Mouse (Mus musculus) left cerebral cortex, adult 9 months (tissue): ENCODE measurements around the gene Hsfy2.

Experiments used
- DNase-seq, 2 experiments: peaks; one replicate each; pipeline ENCODE4 v3.0.0; 2022; ENCODE audit warnings: low spot score in 2 of 2

Gene Hsfy2

DNA sequence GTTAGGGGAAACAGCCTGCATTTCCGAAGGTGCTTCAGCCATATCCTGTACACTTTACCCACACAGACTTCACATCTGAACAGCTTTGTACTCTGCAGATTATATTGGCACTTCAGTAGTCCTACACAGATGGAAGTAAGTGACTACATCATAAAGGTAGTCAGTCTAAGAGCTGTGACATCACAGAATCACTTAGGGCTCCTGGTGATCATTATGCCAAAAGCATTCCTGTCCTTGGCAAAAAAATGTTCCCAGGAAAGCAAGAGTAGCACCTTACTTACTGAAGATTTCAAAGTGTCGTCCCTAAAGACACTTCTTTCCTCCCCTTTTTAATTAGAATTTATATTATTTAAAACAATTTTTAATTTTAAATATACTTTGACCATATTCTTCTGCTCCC is at the start of gene Hsfy2:
TSS of gene Hsfy2 (minus strand) at position 101 of the 400 bp plus-strand sequence.
- no peak for DNase-seq

DNA sequence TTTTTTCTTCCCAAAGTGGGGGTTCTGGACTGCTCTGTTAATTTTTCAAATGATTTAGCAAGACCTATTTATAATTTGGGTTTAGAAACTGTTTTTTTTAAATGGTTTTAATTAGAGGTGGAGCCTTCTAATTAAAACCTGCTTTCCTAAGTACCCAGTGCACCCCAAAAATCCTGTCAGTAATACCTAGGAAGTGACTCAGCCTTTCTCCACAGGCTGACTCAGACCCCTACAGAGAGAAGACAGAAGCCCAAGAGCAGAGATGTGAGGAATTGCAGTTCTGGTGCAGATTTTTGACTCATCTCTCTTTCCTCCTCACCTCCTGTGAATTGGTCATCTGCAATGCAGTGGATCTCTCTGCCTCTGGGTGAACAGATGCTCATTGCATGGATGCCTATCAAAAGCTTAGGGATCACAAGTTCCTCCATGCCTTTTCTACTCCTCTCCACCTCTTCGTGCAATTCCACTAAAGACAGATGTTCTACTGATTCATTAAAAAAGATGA is 47.9 kb upstream of the Hsfy2 start:
- DNase-seq = no peak

DNA sequence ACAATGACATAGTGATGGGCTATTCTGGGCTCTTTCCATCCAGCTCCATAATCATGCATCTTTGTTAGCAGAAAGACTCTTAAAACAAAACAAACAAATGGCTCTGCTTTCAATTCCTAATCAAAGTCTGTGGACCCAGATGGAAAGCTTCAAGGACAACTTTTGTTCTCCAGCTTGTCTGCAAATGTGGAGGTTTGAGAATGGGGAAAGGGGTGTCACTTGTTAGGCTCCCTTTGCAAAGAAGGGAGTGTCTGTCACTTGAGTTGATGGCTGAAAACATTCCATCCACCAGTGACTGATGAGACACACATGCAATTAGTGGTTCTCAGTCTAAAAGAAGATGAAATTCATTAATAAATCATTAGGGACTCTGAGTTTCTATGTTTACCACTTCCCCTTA is 47.3 kb upstream of the Hsfy2 start:
- no peak for DNase-seq

DNA sequence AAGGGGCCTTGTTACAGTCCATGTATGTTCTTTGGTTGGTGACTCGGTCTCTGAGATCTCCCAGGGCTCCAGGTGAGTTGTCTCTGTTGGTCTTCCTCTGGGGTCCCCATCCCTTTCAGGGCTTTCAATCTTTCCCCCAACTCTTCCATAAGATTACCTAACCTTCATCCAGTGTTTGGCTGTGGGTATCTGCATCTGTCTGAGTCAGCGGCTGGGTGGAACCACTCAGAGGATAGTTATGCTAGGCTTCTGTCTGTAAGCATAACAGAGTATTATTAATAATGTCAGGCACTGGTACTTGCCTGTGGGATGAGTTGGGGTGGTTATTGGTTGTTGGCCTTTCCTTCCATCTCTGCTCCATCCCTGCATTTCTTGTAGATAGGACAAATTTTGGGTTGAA is 44.0 kb upstream of the Hsfy2 start:
- DNase-seq = no peak

DNA sequence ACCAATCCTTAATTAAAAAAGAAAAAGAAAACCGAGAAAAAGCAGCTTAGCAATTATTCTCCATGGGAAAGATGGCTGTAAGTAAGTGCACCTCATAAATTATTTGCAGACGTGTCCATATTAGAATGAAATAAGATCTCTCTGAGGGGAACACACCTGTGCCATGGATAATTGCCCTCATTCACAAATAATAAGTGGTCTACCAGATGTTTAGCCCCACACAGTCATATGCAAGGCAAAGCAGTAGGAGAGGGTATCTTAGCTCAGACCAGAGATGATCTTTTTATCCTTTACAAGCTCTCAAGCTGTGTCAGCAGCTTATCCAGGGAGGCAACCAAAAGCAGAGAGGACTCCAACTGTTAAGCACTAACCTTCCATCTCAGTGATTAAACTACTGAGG is 38.0 kb upstream of the Hsfy2 start:
- no peak for DNase-seq

DNA sequence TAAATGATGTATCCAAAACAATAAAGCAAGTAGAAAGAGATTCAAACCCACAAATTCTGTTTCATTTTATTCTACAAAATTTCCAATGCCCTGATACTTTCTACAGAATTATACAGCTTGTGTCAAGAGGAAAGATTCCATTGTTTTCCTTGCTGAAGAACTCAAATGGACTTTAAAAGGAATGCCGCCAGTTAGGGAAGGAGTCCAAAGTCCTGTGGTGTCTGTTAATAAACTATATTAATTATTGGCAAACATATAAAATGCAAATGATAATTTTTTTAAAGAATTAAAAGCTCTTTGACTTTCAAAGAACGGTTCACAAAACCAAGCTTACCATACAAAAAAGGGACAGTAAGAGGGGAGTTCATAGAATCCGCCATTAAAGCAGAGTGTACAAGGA is 37.4 kb upstream of the Hsfy2 start:
- no peak for DNase-seq

DNA sequence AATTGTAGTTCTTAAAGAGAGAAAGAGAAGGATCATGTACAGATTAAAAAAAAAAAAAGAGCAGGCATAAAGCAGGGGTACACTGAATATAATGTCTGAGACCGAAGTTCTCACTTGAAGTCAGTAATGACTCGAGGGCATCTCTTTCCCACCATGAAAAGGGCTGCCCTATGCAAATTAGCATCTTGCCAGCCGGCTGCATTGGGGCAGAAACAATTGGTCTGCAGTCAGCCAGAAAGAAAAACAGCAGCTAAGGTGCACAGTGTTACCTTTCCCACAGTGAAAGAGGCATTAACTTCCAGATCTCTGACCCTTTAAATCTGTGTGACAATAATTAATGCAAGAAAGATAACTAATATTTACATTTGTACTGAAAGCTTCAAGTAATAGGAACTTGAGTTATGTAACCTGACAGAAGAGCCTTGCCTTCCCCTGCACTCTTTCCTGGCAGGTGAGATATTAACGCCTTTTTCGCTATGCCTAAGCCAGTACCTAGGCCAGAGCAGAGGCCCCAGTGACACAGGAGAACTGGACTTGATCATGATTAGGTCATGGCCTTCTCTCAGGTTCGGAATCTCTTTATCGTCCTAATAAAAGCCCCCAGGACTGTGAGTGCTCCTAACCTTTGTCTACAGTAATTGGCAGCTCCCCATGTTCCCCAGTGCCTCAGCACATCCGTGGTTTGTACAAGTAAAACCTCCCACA is 34.2 kb upstream of the Hsfy2 start:
- no peak for DNase-seq

DNA sequence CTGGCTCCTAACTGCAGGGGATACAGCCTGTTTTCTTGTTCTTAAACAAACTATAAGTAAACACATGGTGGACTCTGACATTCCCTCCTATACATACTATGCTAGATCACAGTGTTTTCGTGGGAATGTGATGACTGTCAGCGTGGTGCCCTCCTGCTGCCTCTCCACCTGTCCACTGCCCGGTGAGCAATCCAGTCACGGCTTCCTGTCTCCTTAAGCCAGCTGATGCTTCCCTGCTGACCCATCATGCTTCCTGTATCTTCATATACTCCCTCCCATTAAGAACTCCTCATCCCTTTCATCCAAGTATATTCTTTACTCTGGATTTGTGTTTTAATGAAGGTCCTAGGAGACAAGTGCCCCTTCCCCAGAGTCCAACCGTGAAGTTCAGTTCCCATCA is 33.3 kb upstream of the Hsfy2 start:
- no peak for DNase-seq

DNA sequence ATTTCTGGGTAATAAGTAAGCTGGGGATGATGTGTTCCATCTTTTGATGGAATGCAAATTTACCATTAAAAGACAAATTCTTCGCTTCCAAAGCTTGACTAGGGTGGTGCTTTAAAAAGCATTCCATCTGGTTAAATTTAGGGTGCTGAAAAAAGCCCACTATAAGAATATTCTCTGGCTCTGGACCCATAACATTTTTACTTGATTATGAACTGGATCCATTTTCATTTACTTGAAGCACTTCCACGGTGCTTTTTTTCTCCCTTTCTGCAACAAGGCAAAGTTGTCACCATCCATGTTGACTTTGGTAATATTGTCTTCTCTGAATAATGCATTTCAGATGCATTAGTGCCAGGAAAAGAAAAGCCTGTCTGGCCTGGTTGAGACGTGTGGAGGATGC is 27.4 kb upstream of the Hsfy2 start:
- DNase-seq = peak in 1 of 2 experiments; percentile 11

DNA sequence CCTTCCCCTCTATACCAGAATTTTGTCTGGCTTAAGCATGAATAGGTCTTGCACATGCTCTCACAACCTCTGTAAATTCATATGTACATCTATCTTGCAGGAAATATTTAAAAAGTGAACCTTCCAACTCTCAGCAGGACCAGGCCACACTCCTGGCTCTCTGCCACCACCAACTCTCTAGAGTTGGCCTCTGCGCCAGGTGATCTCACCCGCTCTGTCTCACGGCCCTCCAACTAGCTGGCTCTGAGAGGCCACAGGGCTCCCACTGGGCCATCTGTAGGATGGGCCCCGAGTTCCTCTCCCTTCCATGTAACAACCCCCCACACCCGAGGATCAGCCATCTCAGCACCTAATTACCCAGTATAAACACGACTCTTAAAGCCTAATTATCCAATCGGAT is 10.4 kb downstream of the Hsfy2 start:
- no peak for DNase-seq

DNA sequence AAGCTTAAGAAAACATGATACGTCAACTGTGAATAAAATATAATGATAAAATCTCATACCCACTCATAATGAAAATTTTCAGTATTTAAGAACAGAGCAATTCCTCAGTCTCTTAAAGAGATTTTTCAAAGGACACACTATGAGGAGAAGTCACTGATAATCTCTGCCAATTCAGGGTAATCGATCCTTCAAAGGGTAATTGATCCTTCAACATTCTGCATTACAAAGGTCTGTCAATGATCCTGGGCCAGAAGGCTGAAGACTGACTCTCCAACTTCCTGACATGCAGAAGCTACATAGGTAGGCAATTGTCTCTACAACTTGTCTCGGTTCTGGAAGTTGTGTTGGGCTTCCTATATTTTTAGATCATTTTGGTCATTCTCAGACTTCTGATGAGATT is 12.9 kb downstream of the Hsfy2 start:
- no peak for DNase-seq

DNA sequence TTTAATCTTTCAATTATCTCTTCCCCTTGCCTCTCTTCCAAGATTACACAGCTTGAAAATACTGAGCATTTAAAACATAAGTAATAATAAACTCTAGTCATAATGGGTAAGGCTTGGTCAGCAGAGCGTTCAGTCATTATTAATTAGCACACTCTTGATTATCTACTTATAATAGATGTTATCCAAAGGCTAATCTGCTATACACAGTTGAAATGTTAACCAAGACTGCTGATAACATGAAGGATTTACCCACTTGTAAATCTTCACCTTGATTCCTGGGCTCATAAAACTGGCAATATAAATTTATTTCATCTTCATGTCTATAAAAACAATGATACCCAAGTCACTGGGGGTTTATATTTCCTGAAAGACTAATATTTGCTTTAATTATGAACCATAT is 24.9 kb downstream of the Hsfy2 start:
- DNase-seq = no peak
